Mouse (Mus musculus) cerebellum, adult 2 months (tissue): ENCODE measurements around the gene Fbxw7. TPM values are rescaled to one million over a fixed set of nuclear protein-coding genes. Genes with fewer than 3 reads are reported as not detected.

Source experiments
- DNase-seq, 2 experiments: peaks; one replicate each; pipeline ENCODE4 v3.0.0; 2021
- H3K27ac ChIP-seq: fragments of 200-500 bp; 2 replicates; pipeline ENCODE4 v1.5.1; 2012; ENCODE audit warnings: low read length, control low read depth, inconsistent platforms; ENCODE audit not compliant: insufficient read depth
- H3K27me3 ChIP-seq: fragments of 200-500 bp; 2 replicates; pipeline ENCODE4 v1.6.1; 2012; ENCODE audit warnings: inconsistent platforms, mild to moderate bottlenecking, low read length, moderate library complexity; ENCODE audit not compliant: control insufficient read depth, insufficient read depth
- H3K4me1 ChIP-seq: fragments of 200-500 bp; 2 replicates; pipeline ENCODE4 v1.6.1; 2011; ENCODE audit warnings: low read length; ENCODE audit not compliant: control insufficient read depth, insufficient read depth
- H3K4me3 ChIP-seq: fragments of 200-500 bp; replicated peaks from 2 replicates; pipeline ENCODE3; 2011; ENCODE audit warnings: mild to moderate bottlenecking, low read depth, low read length, control low read depth; ENCODE audit not compliant: insufficient read depth
- CTCF ChIP-seq: fragments of 200-500 bp; IDR thresholded peaks from 2 replicates; pipeline ENCODE4 v1.5.1; 2011; ENCODE audit warnings: low read depth, mild to moderate bottlenecking, control low read depth, low read length, moderate library complexity, borderline replicate concordance; ENCODE audit not compliant: insufficient read depth
- POLR2A ChIP-seq: fragments of 200-500 bp; IDR thresholded peaks from 2 replicates; pipeline ENCODE4 v1.6.1; 2011; ENCODE audit warnings: low read length, control low read depth, borderline replicate concordance; ENCODE audit not compliant: insufficient read depth
- WGBS: fragments of 180-500 bp; shearing (Covaris S2); methylation state at CpG from one replicate; pipeline ENCODE4 v1.1.7; 2018; 5-methylcytosine and 5-hydroxymethylcytosine counted together
- polyA plus RNA-seq: library from polyadenylated mRNA; depleted of rRNA; stranded (reverse); fragments of >200 nt; gene quantifications from 2 replicates; pipeline ENCODE4 v1.2.3, GENCODE M21; 2012

Fbxw7 gene
- polyA plus RNA-seq, 1 experiment, result 76.2 TPM

DNA sequence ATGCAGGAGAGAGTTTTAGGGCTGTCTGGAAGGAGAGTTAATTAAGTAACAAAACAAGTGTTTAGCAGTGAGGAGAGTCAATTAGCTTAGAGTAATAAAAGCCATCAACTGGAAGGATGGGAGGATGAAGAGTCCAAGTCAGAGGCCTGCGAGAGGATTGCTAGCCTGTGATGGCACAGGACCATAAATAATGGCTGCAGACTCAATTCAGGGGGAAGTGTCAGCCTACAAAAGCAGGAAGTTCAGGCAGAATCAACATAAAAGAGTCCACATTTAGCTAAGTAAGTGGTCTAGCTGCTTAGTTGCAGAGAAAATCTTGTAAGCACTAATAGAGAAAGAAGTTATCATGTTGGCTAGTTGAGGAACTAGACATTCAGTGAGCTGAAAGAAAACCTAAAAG, 52.9 kb downstream of the Fbxw7 start:
- no peak for DNase-seq
- Histone ChIP-seq H3K27ac (no peak overlapping the region), H3K4me1 (no peaks in the 10 kb centered on the region), H3K4me3 (no peak overlapping the region), H3K27me3 (no peaks in the 10 kb centered on the region)
- 74% methylated on average over 1 of the region's 1 CpGs for WGBS
- TF ChIP-seq CTCF, result no peak
- no peak for TF ChIP-seq POLR2A

DNA sequence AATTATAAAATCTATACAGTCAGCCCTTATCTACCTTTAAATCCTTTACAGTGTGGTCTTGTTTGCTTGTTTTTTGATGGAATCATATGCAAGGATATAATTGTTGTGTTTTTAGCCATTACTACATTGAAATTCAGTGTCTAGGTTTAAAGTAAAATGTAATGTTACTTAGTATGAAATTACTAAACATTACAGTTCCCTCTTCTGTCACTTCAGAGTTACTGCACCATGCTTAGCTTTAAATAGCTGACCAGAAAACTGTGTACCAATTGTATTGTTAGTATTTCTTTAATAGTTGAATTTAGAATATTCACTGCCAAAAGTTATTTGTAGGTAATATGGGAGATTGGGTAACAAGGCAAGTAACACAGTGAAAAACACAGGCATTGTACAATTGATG, 55.1 kb downstream of the Fbxw7 start:
- Histone ChIP-seq H3K4me1 (no peaks in the 10 kb centered on the region), H3K4me3 (no peak overlapping the region), H3K27ac (no peak overlapping the region), H3K27me3 (no peaks in the 10 kb centered on the region)
- TF ChIP-seq POLR2A (no peak), CTCF (no peak)
- no peak for DNase-seq

DNA sequence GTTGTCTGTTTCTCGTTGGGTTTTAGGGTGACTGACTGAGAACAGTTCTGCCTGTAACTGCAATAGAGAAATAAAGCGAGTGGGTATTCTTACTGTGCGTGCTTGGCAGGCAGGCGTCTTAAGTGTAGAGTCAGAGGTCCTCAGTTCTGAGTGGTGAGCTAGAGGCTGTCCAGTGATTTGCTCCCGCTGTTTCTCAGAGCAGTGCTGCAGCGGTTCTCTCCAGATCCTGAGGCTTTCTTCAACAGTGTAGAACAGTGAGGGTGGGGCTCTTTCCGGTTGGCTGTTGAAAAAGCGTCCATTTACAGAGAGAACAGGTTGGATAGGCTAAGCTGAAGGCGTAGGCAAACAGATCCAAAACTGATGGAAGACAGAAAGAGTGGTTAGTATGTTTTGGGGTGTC, 60.2 kb downstream of the Fbxw7 start:
- Histone ChIP-seq H3K4me3 (no peak overlapping the region), H3K27me3 (no peaks in the 10 kb centered on the region), H3K4me1 (no peaks in the 10 kb centered on the region), H3K27ac (no peak overlapping the region)
- TF ChIP-seq CTCF, result no peak
- TF ChIP-seq POLR2A, result no peak
- no peak for DNase-seq
- 83% methylated on average over 9 of the region's 9 CpGs for WGBS

DNA sequence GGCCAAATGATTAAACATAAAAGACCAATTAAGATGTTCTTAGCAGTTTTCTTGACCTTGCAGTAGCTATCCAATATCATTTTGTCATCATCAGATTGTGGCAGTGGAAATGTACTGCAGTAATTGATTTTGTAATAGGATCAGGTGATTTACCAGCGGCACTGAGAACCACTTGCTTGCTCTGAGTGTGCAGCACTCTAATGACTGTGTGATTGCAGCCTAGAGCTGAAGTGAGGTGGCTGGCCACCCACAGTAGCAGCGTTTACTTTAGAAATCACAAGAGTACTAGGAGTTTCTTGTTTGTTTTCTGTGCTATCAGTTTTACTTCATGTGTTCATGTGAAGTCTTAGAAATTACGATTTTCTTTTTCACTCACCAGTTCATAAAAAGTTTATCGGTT, 61.1 kb downstream of the Fbxw7 start:
- Histone ChIP-seq H3K4me1 (no peaks in the 10 kb centered on the region), H3K27ac (no peak overlapping the region), H3K4me3 (no peak overlapping the region), H3K27me3 (no peaks in the 10 kb centered on the region)
- DNase-seq, result no peak
- WGBS, result 91% methylated on average over 4 of the region's 4 CpGs
- no peak for TF ChIP-seq CTCF
- TF ChIP-seq POLR2A, result no peak

DNA sequence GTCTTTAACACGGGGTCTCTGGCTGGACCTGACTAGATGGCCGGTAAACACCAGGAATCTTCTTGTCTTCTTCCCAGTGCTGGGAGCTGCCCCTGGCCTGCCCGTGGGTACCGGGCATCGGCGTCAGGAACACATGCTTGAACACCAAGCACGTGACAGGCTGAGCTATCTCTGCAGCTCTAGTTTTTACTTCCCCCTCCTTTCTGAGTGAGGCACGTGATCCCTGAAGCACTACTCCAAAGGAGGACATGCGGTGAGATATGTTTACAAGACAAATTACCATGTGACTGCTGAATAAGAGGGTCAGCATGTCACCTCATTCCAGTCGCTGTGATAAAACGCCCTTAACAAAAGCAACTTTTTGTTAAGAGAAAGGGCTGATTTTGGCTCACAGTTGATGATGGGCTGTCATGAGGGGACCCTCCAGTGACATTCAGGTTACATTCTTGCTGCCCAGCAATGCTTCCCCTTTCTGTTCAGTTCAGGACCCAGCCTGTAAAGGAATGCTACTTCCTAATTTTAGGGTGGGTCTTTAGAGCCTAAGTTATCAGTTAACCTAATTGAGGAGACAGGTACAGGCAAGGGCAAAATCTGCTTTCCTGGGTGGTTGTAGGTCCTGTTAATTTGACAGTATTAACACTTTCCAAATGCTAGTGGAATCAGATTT, 68.9 kb downstream of the Fbxw7 start:
- DNase-seq, result no peak
- 47% methylated on average over 11 of the region's 11 CpGs for WGBS
- Histone ChIP-seq H3K27me3 (no peaks in the 10 kb centered on the region), H3K27ac (no peak overlapping the region), H3K4me1 (no peaks in the 10 kb centered on the region), H3K4me3 (no peak overlapping the region)
- no peak for TF ChIP-seq POLR2A
- no peak for TF ChIP-seq CTCF

DNA sequence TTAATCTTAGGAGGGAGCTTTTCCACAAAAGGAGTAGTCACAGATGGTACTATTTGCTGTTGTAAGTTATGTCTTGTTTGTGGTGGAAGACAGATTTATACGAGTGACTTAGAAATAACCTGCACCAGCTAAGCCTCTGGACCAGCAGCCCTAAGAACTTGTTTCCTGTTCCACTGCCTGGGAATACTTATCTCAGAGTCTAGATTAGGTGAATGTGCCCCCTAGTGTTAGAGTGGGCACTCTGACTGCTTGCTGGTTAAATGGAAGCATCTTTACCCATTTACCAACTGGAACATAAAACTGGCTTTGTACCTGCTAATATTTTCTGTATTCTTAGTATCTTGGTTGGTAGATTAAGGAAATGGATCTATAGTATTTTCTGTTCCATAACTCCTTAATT, 74.6 kb downstream of the Fbxw7 start:
- 68% methylated on average over 1 of the region's 1 CpGs for WGBS
- Histone ChIP-seq H3K4me1 (no peaks in the 10 kb centered on the region), H3K27ac (no peak overlapping the region), H3K4me3 (no peak overlapping the region), H3K27me3 (no peaks in the 10 kb centered on the region)
- TF ChIP-seq POLR2A (no peak), CTCF (no peak)
- DNase-seq, result no peak

DNA sequence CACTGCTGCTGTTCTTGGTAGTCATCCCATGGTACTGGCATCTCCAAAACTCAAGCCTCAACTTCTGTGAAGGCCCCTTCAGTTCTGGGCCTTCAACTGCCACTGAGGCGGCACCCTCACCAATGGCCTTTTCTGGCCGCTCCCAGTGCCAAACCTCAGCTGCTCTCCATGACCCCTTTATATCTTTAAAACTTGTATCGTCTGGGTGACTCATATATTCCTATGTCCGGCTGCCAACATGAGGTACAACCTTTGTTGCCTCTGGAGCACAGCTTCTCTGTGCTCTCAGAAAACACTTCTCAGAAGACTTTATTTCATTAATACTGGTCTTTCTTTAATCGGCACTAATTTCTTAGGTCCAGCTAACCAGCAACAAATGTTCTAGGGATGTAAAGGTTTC, 75.9 kb downstream of the Fbxw7 start:
- Histone ChIP-seq H3K27ac (no peak overlapping the region), H3K27me3 (no peaks in the 10 kb centered on the region), H3K4me1 (no peaks in the 10 kb centered on the region), H3K4me3 (no peak overlapping the region)
- 93% methylated on average over 5 of the region's 5 CpGs for WGBS
- TF ChIP-seq CTCF, result no peak
- TF ChIP-seq POLR2A, result no peak
- DNase-seq, result no peak

DNA sequence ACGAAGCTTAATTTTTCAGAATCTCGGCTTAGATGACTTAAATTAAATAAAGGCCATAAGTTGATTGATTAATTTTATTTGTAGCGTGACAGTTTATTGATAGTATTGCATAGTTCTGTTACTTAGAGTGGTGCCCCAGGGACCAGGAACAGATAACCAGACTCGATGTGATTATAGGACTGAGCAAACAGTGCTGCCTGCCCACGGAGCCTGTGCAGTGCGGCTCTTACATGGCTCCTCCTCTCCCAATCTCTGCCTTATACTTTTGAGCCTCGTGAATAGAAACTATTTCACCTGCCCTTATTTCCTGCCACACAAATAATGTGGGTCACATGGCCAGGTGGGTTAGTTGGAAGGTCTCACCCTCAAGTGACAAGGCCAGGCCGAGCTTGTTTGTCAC, 82.9 kb downstream of the Fbxw7 start:
- DNase-seq, result no peak
- WGBS, result 79% methylated on average over 8 of the region's 8 CpGs
- Histone ChIP-seq H3K4me1 (no peaks in the 10 kb centered on the region), H3K27ac (no peak overlapping the region), H3K4me3 (no peak overlapping the region), H3K27me3 (no peaks in the 10 kb centered on the region)
- TF ChIP-seq CTCF (no peak), POLR2A (no peak)

DNA sequence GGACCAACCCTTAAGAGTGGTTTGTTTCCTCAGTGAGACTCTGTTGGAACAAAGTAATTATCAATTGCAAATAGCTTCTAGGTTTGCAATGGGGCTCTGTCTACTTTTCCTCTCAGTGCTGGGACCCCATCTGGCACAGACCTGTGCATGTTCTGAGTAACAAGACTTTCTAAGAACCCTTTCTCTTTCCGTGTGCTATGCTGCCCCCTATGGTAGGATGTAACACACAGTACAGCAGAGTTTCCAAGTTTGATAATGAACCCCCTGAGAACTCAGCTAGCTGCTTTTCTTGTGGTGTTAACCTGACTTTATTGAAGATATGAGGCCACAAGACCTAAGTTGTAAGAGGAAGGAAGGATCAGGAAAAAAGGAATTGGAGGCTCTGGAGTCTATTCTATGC, 91.5 kb downstream of the Fbxw7 start:
- H3K27ac ChIP-seq, result no peak overlapping the region
- DNase-seq, result no peak
- no peaks in the 10 kb centered on the region for H3K27me3 ChIP-seq
- H3K4me3 ChIP-seq, result no peak overlapping the region
- no peak for TF ChIP-seq POLR2A
- TF ChIP-seq CTCF, result no peak
- no peaks in the 10 kb centered on the region for H3K4me1 ChIP-seq
- 40% methylated on average over 1 of the region's 1 CpGs for WGBS
